Mouse (Mus musculus): ENCODE results near the gene Mpz. TPM values are rescaled to one million over a fixed set of nuclear protein-coding genes. Genes with fewer than 3 reads are reported as not detected.

The Mpz gene
- polyA plus RNA-seq, 2 experiments: 0.14 to 0.25 TPM

GRCm38 (mm10) chr1:171103179-171103840 is 47.2 kb upstream of the Mpz start:
- TF ChIP-seq EP300 (IDR thresholded peaks at IDR 0.05; ENCODE audit: low read depth) (no peak), CTCF (IDR thresholded peaks at IDR 0.05; ENCODE audit: low read depth) (no peak)
- peak overlapping the region; percentile 57 for H3K9ac ChIP-seq (replicated peaks)

DNA sequence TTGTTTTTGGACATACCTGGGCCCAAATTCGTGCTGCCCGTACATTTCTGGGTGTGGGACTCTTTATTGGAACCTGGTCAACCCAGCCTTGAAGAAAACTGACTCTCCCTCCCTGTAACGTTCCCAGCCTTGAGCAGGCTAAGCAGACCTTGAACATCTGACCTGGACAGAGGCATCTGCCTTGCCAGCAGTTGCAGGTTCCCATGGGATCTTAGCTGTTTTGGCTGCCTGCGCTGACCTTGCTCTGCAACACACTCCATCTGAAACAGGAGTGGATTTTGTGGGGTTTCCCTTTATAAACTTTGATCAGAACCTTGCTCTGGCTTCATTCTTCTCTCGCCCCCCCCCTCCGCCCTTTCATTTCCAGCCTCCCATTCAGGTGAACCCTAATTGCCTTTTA is 45.3 kb upstream of the Mpz start:
- no peak for ATAC-seq (ENCODE audit: insufficient read depth)
- Histone ChIP-seq H3K9me3 (ENCODE audit: control insufficient read depth, low read length) (no peaks in the 10 kb centered on the region), H3K9ac (replicated peaks) (no peak overlapping the region), H3K4me2 (ENCODE audit: low read depth) (no peak overlapping the region), H3K4me3 (ENCODE audit: insufficient read depth in 1 of 2, low read depth in 2 of 2, low read length in 2 of 2) (no peak overlapping the region), H3K36me3 (replicated peaks; ENCODE audit: control insufficient read depth, insufficient read depth, low read depth) (no peaks in the 10 kb centered on the region), H3K27ac (no peak overlapping the region), H3K27me3 (ENCODE audit: control insufficient read depth, insufficient read depth, low read length) (no peaks in the 10 kb centered on the region), H3K4me1 (replicated peaks; ENCODE audit: control insufficient read depth in 2 of 2, insufficient read depth in 2 of 2, low read length in 1 of 2) (peaks cover 5 to 14% of the 10 kb centered on the region in 2 experiments)
- TF ChIP-seq EP300 (IDR thresholded peaks at IDR 0.05; ENCODE audit: low read depth): no peak
- no peak for TF ChIP-seq CTCF (IDR thresholded peaks at IDR 0.05; ENCODE audit: low read depth)
- WGBS (ENCODE audit: insufficient replicate concordance): 68% methylated on average over 6 of the region's 6 CpGs
- no peak for DNase-seq (ENCODE audit: low read depth in 3 of 3, low spot score in 3 of 3)

More at GRCm38 (mm10) chr1:171103179-171103840, 47.2 kb upstream of the Mpz start:
- Histone ChIP-seq H3K36me3 (replicated peaks; ENCODE audit: control insufficient read depth, insufficient read depth, low read depth) (no peaks in the 10 kb centered on the region), H3K4me3 (ENCODE audit: insufficient read depth in 1 of 2, low read depth in 2 of 2, low read length in 2 of 2) (peak overlapping the region; percentile 53 to 68), H3K4me2 (ENCODE audit: low read depth) (peak overlapping the region; percentile 92), H3K9me3 (ENCODE audit: control insufficient read depth, low read length) (no peaks in the 10 kb centered on the region), H3K4me1 (replicated peaks; ENCODE audit: control insufficient read depth in 2 of 2, insufficient read depth in 2 of 2, low read length in 1 of 2) (peaks cover 5 to 10% of the 10 kb centered on the region in 2 experiments), H3K27me3 (ENCODE audit: control insufficient read depth, insufficient read depth, low read length) (no peaks in the 10 kb centered on the region), H3K27ac (no peak overlapping the region)
- peak; percentile 31; the same call in 1 of the 2 replicates for ATAC-seq (ENCODE audit: insufficient read depth)
- WGBS (ENCODE audit: insufficient replicate concordance): 7% methylated on average over 10 of the region's 10 CpGs
- peak in 1 of 3 experiments; percentile 39 for DNase-seq (ENCODE audit: low read depth in 3 of 3, low spot score in 3 of 3)

DNA sequence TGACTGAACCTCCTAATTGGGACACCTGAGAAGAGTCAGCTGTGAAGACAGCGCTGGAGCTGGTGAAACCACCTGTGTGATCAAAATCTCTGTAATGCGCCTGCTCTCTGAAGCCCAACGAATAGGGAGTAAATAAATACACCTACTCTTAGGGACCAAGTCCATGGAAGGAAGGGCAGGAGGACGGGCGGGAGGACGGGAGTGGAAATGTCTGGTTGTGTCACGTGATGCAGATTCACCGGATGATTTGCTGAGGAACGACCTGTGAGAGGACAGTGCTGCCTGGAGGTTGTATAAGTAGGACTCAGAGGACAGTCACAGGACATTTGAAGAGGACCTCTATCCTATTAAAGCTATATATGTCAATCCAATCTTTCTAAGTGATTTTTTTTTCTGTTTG is 40.9 kb upstream of the Mpz start:
- H3K27ac ChIP-seq: no peak overlapping the region

GRCm38 (mm10) chr1:171110659-171111019 is 39.9 kb upstream of the Mpz start:
- Histone ChIP-seq H3K27ac (no peak overlapping the region), H3K36me3 (replicated peaks; ENCODE audit: control insufficient read depth, insufficient read depth, low read depth) (no peaks in the 10 kb centered on the region), H3K9ac (replicated peaks) (peak overlapping the region; percentile 19; the same call in 1 of the 2 replicates), H3K27me3 (ENCODE audit: control insufficient read depth, insufficient read depth, low read length) (no peaks in the 10 kb centered on the region), H3K9me3 (ENCODE audit: control insufficient read depth, low read length) (no peaks in the 10 kb centered on the region), H3K4me2 (ENCODE audit: low read depth) (peak overlapping the region; percentile 97), H3K4me3 (ENCODE audit: insufficient read depth in 1 of 2, low read depth in 2 of 2, low read length in 2 of 2) (peak overlapping the region; percentile 67 to 75), H3K4me1 (replicated peaks; ENCODE audit: control insufficient read depth in 2 of 2, insufficient read depth in 2 of 2, low read length in 1 of 2) (peaks cover 16 to 21% of the 10 kb centered on the region in 2 experiments; a peak in 3 of 4 replicates)
- TF ChIP-seq EP300 (IDR thresholded peaks at IDR 0.05; ENCODE audit: low read depth) (no peak), CTCF (IDR thresholded peaks at IDR 0.05; ENCODE audit: low read depth) (no peak)
- DNase-seq (ENCODE audit: low read depth in 3 of 3, low spot score in 3 of 3): no peak
- WGBS (ENCODE audit: insufficient replicate concordance): 21% methylated on average over 15 of the region's 15 CpGs
- ATAC-seq (ENCODE audit: insufficient read depth): peak; percentile 36

More for the DNA sequence above, 40.9 kb upstream of the Mpz start:
- TF ChIP-seq CTCF (IDR thresholded peaks at IDR 0.05; ENCODE audit: low read depth) (no peak), EP300 (IDR thresholded peaks at IDR 0.05; ENCODE audit: low read depth) (no peak)
- Histone ChIP-seq H3K4me1 (replicated peaks; ENCODE audit: control insufficient read depth in 2 of 2, insufficient read depth in 2 of 2, low read length in 1 of 2) (peaks cover 14 to 17% of the 10 kb centered on the region in 2 experiments; a peak in 3 of 4 replicates), H3K4me2 (ENCODE audit: low read depth) (0 out of 2 replicates have a peak overlapping the region, but pooled peaks have one; percentile 0), H3K9me3 (ENCODE audit: control insufficient read depth, low read length) (no peaks in the 10 kb centered on the region), H3K4me3 (ENCODE audit: insufficient read depth in 1 of 2, low read depth in 2 of 2, low read length in 2 of 2) (no peak overlapping the region), H3K36me3 (replicated peaks; ENCODE audit: control insufficient read depth, insufficient read depth, low read depth) (no peaks in the 10 kb centered on the region), H3K9ac (replicated peaks) (no peak overlapping the region), H3K27me3 (ENCODE audit: control insufficient read depth, insufficient read depth, low read length) (no peaks in the 10 kb centered on the region)
- DNase-seq (ENCODE audit: low read depth in 3 of 3, low spot score in 3 of 3) (no peak), ATAC-seq (ENCODE audit: insufficient read depth) (no peak)
- 55% methylated on average over 9 of the region's 9 CpGs for WGBS (ENCODE audit: insufficient replicate concordance)

DNA sequence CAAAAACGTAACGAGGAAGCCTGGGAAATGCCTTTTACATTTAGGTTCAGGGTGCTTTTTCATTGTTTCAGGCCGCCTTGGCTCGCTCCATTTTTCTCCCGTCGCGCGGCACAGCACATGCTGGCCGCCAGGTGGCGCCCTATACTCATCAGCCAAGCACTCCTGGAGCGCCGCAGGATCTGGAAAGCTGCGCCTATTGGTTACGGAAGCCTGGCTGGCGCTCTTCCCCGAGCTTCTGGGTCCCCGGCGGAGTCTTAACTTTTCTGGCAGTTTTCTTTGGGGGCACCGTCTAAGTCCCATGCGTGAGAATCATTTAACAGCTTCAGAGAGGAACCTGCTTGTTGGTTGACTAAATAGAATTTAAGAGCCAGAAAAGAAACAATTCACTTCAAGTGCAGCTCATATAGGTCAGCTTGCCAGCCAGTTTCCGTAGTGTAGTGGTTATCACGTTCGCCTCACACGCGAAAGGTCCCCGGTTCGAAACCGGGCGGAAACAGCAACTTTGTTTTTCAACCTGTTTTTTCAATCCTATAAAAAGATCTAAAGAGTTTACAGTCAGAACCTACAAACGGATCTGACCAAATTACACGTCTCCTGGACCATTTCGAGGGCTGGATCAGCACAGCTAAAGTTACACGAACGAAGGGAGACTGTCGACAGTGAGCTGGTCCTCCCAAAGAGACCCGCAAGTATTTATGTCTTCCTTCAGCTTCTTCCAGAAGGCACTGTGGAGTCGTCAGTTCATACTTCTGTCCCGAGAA is 39.3 kb upstream of the Mpz start:
- Histone ChIP-seq H3K27ac (peak overlapping the region; percentile 82), H3K4me1 (replicated peaks; ENCODE audit: control insufficient read depth in 2 of 2, insufficient read depth in 2 of 2, low read length in 1 of 2) (peaks cover 22 to 26% of the 10 kb centered on the region in 2 experiments), H3K9ac (replicated peaks) (peak overlapping the region; percentile 80), H3K9me3 (ENCODE audit: control insufficient read depth, low read length) (no peaks in the 10 kb centered on the region), H3K36me3 (replicated peaks; ENCODE audit: control insufficient read depth, insufficient read depth, low read depth) (no peaks in the 10 kb centered on the region), H3K4me2 (ENCODE audit: low read depth) (peak overlapping the region; percentile 97), H3K4me3 (ENCODE audit: insufficient read depth in 1 of 2, low read depth in 2 of 2, low read length in 2 of 2) (peak overlapping the region; percentile 67 to 85), H3K27me3 (ENCODE audit: control insufficient read depth, insufficient read depth, low read length) (no peaks in the 10 kb centered on the region)
- DNase-seq (ENCODE audit: low read depth in 3 of 3, low spot score in 3 of 3) (peak; percentile 86 to 91 (median 88)), ATAC-seq (ENCODE audit: insufficient read depth) (peak; percentile 87)
- WGBS (ENCODE audit: insufficient replicate concordance): under 1% methylated on average over 38 of the region's 38 CpGs
- TF ChIP-seq EP300 (IDR thresholded peaks at IDR 0.05; ENCODE audit: low read depth) (peak; percentile 13; the same call in 1 of the 2 replicates), CTCF (IDR thresholded peaks at IDR 0.05; ENCODE audit: low read depth) (peak; percentile 99)
